Mouse (Mus musculus): ENCODE results near the gene Nol4l. TPM values are rescaled to one million over a fixed set of nuclear protein-coding genes. Genes with fewer than 3 reads are reported as not detected.

Nol4l gene
- polyA plus RNA-seq, 1 experiment from 2014 or later: 26.7 TPM

DNA sequence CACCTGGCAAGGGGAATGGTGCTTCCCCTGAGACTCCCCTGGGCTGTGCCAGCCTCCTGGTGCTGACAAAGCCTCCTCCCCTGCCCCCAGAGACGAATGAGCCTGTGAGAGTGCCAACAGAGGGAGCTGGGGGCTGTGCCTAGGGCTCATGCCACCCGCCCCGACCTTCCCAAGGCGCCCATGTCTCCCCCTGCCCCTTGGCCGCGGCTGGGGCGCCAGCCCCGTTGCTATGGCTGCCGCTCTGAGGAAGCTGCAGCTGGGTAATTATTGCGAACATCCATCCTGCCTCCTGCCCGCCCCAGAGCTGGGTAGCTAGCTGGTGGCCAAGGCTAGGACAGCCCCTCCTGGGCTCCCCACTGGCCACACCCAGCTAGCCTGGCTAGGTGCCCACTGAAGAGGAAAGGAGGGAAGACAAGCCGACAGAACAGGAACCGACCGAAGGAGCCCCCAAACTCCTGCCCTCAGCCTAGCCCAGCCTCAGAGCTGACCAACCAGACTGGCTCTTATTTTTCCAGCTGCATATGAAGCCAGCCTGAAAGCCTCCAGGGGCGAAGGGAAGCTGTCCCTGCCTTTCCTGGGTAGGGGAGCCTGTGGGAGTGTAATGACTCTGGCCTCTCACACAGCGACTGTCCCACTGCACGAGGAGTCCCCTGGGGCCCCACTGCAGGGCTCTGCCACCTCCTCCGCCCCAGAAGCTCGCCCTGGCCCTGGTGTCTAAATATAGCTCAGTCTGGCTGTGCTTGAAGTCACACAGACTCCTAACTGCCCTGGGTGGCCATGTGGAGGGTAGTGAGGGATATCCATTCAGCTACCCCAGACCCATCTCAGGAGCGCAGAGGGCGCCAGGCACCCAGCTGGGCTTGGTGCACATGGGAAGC is 31.1 kb upstream of the Nol4l start:
- ATAC-seq (ENCODE audit: low FRiP score) (peak; percentile 78), DNase-seq (ENCODE audit: low spot score) (peak; percentile 48)
- H3K36me3 ChIP-seq (ENCODE audit: control insufficient read depth, insufficient read depth, low read length): no peaks in the 10 kb centered on the region
- H3K27me3 ChIP-seq (ENCODE audit: control insufficient read depth, insufficient read depth, low read length): no peaks in the 10 kb centered on the region
- 16% methylated on average over 20 of the region's 21 CpGs for WGBS
- H3K4me3 ChIP-seq (ENCODE audit: low read depth, low read length): no peak overlapping the region
- peak overlapping the region; percentile 35 for H3K9ac ChIP-seq (ENCODE audit: low read depth, low read length)
- H3K27ac ChIP-seq (ENCODE audit: low read depth, low read length): peak overlapping the region; percentile 72
- H3K4me2 ChIP-seq (replicated peaks; ENCODE audit: low read depth, low read length): peak overlapping the region; percentile 37
- H3K9me3 ChIP-seq (ENCODE audit: control insufficient read depth, low read length): no peaks in the 10 kb centered on the region
- peaks cover 12% of the 10 kb centered on the region for H3K4me1 ChIP-seq (replicated peaks; ENCODE audit: control insufficient read depth, insufficient read depth, low read length)

GRCm38 (mm10) chr2:153559613-153560152 is 29.9 kb upstream of the Nol4l start:
- no peak for ATAC-seq (ENCODE audit: low FRiP score)
- Histone ChIP-seq H3K4me2 (replicated peaks; ENCODE audit: low read depth, low read length) (no peak overlapping the region), H3K27ac (ENCODE audit: low read depth, low read length) (no peak overlapping the region), H3K9me3 (ENCODE audit: control insufficient read depth, low read length) (no peaks in the 10 kb centered on the region), H3K27me3 (ENCODE audit: control insufficient read depth, insufficient read depth, low read length) (no peaks in the 10 kb centered on the region), H3K36me3 (ENCODE audit: control insufficient read depth, insufficient read depth, low read length) (no peaks in the 10 kb centered on the region), H3K4me3 (ENCODE audit: low read depth, low read length) (no peak overlapping the region), H3K9ac (ENCODE audit: low read depth, low read length) (no peak overlapping the region), H3K4me1 (replicated peaks; ENCODE audit: control insufficient read depth, insufficient read depth, low read length) (peaks cover 12% of the 10 kb centered on the region)
- 55% methylated on average over 8 of the region's 8 CpGs for WGBS
- DNase-seq (ENCODE audit: low spot score): no peak

- no peaks in the 10 kb centered on the region for H3K9me3 ChIP-seq (ENCODE audit: control insufficient read depth, low read length)
- H3K4me1 ChIP-seq (replicated peaks; ENCODE audit: control insufficient read depth, insufficient read depth, low read length): peaks cover 12% of the 10 kb centered on the region
- WGBS: 72% methylated on average over 6 of the region's 6 CpGs
These were observed 28.7 kb upstream of the Nol4l start for GRCm38 (mm10) chr2:153558464-153558863.

DNA sequence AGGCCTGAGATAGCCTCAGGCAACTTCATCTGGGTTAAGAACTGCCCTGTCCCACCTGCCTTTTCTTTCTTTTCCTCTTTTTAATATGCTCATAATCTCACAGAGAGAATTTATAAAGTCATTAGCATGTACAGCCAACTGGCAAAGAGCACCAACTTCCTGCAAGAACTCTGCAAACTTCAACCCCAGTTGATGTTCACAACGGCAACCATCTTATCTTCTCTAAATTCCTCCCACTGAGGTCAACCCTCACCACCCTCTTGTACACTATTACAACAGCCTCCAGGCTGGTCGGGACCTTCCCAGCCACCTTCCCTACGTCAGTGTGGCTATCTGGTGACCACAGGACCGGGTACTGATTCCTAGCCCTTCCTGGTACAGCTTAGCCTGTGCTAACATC is 27.5 kb upstream of the Nol4l start:
- peaks cover 12% of the 10 kb centered on the region for H3K4me1 ChIP-seq (replicated peaks; ENCODE audit: control insufficient read depth, insufficient read depth, low read length)
- no peak for DNase-seq (ENCODE audit: low spot score)
- no peak for ATAC-seq (ENCODE audit: low FRiP score)
- no peak overlapping the region for H3K27ac ChIP-seq (ENCODE audit: low read depth, low read length)
- H3K27me3 ChIP-seq (ENCODE audit: control insufficient read depth, insufficient read depth, low read length): no peaks in the 10 kb centered on the region
- no peak overlapping the region for H3K9ac ChIP-seq (ENCODE audit: low read depth, low read length)
- no peak overlapping the region for H3K4me3 ChIP-seq (ENCODE audit: low read depth, low read length)
- no peak overlapping the region for H3K4me2 ChIP-seq (replicated peaks; ENCODE audit: low read depth, low read length)
- no peaks in the 10 kb centered on the region for H3K36me3 ChIP-seq (ENCODE audit: control insufficient read depth, insufficient read depth, low read length)
- H3K9me3 ChIP-seq (ENCODE audit: control insufficient read depth, low read length): no peaks in the 10 kb centered on the region
- WGBS: 85% methylated on average over 4 of the region's 4 CpGs

More at GRCm38 (mm10) chr2:153558464-153558863, 28.7 kb upstream of the Nol4l start:
- Histone ChIP-seq H3K27me3 (ENCODE audit: control insufficient read depth, insufficient read depth, low read length) (no peaks in the 10 kb centered on the region), H3K9ac (ENCODE audit: low read depth, low read length) (no peak overlapping the region), H3K27ac (ENCODE audit: low read depth, low read length) (no peak overlapping the region), H3K4me2 (replicated peaks; ENCODE audit: low read depth, low read length) (no peak overlapping the region), H3K4me3 (ENCODE audit: low read depth, low read length) (no peak overlapping the region), H3K36me3 (ENCODE audit: control insufficient read depth, insufficient read depth, low read length) (no peaks in the 10 kb centered on the region)
- ATAC-seq (ENCODE audit: low FRiP score) (no peak), DNase-seq (ENCODE audit: low spot score) (no peak)

DNA sequence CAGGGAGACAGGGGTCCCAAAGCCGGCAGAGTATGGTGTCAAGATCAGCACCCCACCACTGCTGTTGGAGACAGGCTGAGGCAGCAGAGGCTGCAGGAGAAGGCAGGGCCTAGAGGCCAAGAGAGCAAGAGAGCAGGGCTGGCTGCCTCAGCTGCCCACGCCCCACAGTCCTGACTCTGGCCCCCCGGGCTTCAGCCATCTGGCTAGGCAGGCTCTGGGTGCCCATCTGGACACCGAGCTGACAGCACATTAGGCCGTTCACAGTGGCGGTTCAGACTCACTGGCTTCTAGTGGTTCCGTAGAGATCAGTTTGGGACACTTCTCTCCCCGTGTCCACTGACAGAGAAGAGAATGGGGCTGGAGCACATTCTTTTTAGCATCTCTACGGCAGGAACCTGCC is 26.4 kb upstream of the Nol4l start:
- DNase-seq (ENCODE audit: low spot score): no peak
- WGBS: 52% methylated on average over 9 of the region's 9 CpGs
- Histone ChIP-seq H3K4me1 (replicated peaks; ENCODE audit: control insufficient read depth, insufficient read depth, low read length) (peaks cover 7% of the 10 kb centered on the region), H3K9ac (ENCODE audit: low read depth, low read length) (0 out of 2 replicates have a peak overlapping the region, but pooled peaks have one; percentile 19), H3K27me3 (ENCODE audit: control insufficient read depth, insufficient read depth, low read length) (no peaks in the 10 kb centered on the region), H3K4me3 (ENCODE audit: low read depth, low read length) (no peak overlapping the region), H3K9me3 (ENCODE audit: control insufficient read depth, low read length) (no peaks in the 10 kb centered on the region), H3K27ac (ENCODE audit: low read depth, low read length) (no peak overlapping the region), H3K36me3 (ENCODE audit: control insufficient read depth, insufficient read depth, low read length) (no peaks in the 10 kb centered on the region), H3K4me2 (replicated peaks; ENCODE audit: low read depth, low read length) (no peak overlapping the region)
- no peak for ATAC-seq (ENCODE audit: low FRiP score)

GRCm38 (mm10) chr2:153554543-153554942 is 24.8 kb upstream of the Nol4l start:
- Histone ChIP-seq H3K9me3 (ENCODE audit: control insufficient read depth, low read length) (no peaks in the 10 kb centered on the region), H3K27ac (ENCODE audit: low read depth, low read length) (no peak overlapping the region), H3K4me2 (replicated peaks; ENCODE audit: low read depth, low read length) (no peak overlapping the region), H3K9ac (ENCODE audit: low read depth, low read length) (no peak overlapping the region), H3K27me3 (ENCODE audit: control insufficient read depth, insufficient read depth, low read length) (no peaks in the 10 kb centered on the region), H3K4me1 (replicated peaks; ENCODE audit: control insufficient read depth, insufficient read depth, low read length) (no peaks in the 10 kb centered on the region; the same call in 1 of the 2 replicates), H3K4me3 (ENCODE audit: low read depth, low read length) (no peak overlapping the region), H3K36me3 (ENCODE audit: control insufficient read depth, insufficient read depth, low read length) (no peaks in the 10 kb centered on the region)
- DNase-seq (ENCODE audit: low spot score) (no peak), ATAC-seq (ENCODE audit: low FRiP score) (no peak)
- WGBS: 84% methylated on average over 7 of the region's 7 CpGs

DNA sequence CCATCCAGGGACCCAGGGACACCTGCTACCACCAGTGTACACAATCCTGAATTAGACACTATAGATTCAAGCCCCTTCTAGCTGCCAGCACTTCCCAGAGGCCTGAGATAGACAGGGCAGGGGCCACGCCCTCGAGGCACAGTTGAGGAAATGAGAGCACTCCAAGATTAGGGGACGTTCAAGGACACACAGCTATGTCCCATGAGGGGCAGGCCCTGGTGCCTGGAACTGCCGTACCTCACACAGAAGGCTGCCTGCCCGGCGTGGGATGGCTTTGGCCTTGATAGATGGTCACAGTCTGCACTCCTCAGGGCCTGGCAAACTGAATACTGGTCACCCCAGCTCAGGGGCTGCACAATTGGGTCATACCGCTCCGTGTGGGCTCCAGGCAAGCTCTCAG is 19.7 kb upstream of the Nol4l start:
- ATAC-seq (ENCODE audit: low FRiP score) (no peak), DNase-seq (ENCODE audit: low spot score) (no peak)
- no peaks in the 10 kb centered on the region for H3K27me3 ChIP-seq (ENCODE audit: control insufficient read depth, insufficient read depth, low read length)
- H3K4me2 ChIP-seq (replicated peaks; ENCODE audit: low read depth, low read length): no peak overlapping the region
- H3K4me1 ChIP-seq (replicated peaks; ENCODE audit: control insufficient read depth, insufficient read depth, low read length): 0 out of 2 replicates have a peak, but pooled peaks cover 5% of the 10 kb centered on the region
- H3K36me3 ChIP-seq (ENCODE audit: control insufficient read depth, insufficient read depth, low read length): no peaks in the 10 kb centered on the region
- no peak overlapping the region for H3K27ac ChIP-seq (ENCODE audit: low read depth, low read length)
- H3K4me3 ChIP-seq (ENCODE audit: low read depth, low read length): no peak overlapping the region
- 78% methylated on average over 8 of the region's 8 CpGs for WGBS
- H3K9me3 ChIP-seq (ENCODE audit: control insufficient read depth, low read length): no peaks in the 10 kb centered on the region
- H3K9ac ChIP-seq (ENCODE audit: low read depth, low read length): no peak overlapping the region

DNA sequence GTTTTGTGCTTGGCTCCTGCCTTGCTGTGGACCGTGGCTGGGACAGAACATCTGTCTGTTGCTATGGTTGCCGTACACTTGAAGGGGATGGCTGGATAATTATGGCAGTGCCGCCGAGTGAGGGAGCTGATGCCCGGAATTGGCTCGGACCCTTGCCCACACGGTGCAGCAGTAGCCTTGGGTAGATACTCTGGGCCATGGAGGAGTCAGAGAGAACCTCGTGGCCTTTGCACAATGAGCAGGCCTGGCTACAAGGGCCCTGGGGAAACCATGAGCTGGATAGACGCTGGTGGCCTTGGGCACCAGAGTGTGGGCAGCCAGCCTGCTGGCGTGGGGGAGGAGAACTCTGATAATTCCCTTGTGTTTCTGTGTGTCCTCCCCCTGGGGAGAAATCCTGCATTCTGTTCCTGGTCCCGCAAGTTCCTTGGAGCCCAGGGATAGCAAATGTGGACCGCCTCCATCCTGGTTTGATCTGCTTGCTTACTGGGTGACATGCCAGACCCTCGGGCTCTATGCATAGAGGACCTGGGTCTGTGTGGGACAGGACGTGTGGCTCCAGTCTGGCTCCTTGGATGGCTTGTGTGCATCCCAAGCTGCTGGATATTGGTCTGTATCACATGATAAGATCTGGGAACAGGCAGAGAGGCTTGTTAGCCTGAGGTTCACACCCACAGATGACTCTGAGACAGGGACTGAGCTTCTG is 18.6 kb upstream of the Nol4l start:
- no peak overlapping the region for H3K9ac ChIP-seq (ENCODE audit: low read depth, low read length)
- H3K27ac ChIP-seq (ENCODE audit: low read depth, low read length): no peak overlapping the region
- H3K9me3 ChIP-seq (ENCODE audit: control insufficient read depth, low read length): no peaks in the 10 kb centered on the region
- DNase-seq (ENCODE audit: low spot score) (no peak), ATAC-seq (ENCODE audit: low FRiP score) (0 out of 2 replicates have a peak, but pooled peaks have one; percentile 4)
- H3K36me3 ChIP-seq (ENCODE audit: control insufficient read depth, insufficient read depth, low read length): no peaks in the 10 kb centered on the region
- H3K27me3 ChIP-seq (ENCODE audit: control insufficient read depth, insufficient read depth, low read length): no peaks in the 10 kb centered on the region
- H3K4me1 ChIP-seq (replicated peaks; ENCODE audit: control insufficient read depth, insufficient read depth, low read length): 0 out of 2 replicates have a peak, but pooled peaks cover 5% of the 10 kb centered on the region
- no peak overlapping the region for H3K4me3 ChIP-seq (ENCODE audit: low read depth, low read length)
- no peak overlapping the region for H3K4me2 ChIP-seq (replicated peaks; ENCODE audit: low read depth, low read length)
- 41% methylated on average over 14 of the region's 14 CpGs for WGBS

Measured in hindbrain, embryonic 11.5 days (tissue).